Mouse (Mus musculus) c-Kit-negative CD71-positive TER-119-positive erythroid progenitor cells, embryonic 14.5 days (primary cell): ENCODE data around the gene Skint1.
"Not testable (repeated sequence)": the region's sequence is repeated elsewhere in the genome, so short reads cannot be mapped to it uniquely, and the experiment has no call there.

Source experiments
- DNase-seq: peaks from one replicate; pipeline ENCODE4 v3.0.0-alpha.2; 2013; ENCODE audit warnings: low read depth, low spot score

Skint1 gene

DNA sequence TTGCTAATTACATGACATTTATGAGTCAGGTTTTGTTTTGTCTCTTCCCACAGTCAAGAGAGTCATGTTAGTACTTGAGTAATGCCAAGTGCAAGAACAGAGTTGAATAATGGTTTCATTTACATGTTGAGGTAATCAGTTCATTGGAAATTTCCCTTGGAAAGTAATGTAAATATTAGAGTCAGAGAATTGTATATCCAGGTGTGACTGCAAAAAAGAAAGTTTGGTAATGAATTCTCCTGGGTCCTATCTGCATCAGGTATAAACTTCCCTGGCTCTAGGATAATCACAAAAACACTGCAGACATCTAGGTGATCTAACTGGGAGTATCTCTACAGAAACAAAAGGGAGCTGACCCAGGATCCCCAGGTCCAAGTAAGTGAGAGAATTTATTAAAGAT lies at the start of gene Skint1:
TSS of gene Skint1 (plus strand) at position 301 of the 400 bp plus-strand sequence.
- no peak for DNase-seq

DNA sequence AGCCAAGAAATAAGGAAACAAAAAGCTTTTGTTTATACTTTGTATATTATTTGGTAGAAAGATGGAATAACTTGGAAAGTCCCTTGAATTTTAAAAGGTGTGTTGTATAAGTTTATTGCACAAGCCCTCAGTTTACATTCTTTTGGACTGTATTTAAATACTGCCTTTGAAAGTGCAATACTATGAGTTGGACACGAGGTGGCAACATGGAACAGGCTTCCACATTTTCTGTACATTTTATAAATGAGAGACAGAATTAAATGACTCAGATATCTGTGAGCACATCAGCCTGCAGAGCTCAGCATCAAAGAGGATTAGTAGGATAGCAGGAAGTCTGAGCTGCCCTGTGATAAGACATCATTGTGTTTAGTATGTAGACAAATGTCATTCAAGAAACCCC lies 44.8 kb upstream of the Skint1 start:
- no peak for DNase-seq

DNA sequence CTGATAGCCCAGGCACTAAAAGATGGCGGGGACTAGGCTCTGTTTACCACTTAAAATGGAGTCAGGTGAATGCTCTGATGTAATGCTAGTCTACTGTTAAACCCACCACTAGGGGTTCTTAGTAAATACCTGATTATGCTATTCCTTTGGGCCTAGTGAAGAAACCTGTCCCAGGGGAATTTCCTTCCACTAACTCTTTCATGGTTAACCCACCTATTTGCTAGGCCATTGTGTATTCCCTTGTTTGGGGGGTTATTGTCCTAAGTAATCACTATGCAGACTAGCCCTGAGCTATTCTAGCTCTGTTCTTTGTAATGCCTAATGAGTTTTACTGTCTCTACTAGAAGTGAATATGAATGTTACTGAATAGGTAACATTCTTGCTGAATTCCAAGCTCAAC lies 42.8 kb upstream of the Skint1 start:
- not testable (repeated sequence) for DNase-seq

DNA sequence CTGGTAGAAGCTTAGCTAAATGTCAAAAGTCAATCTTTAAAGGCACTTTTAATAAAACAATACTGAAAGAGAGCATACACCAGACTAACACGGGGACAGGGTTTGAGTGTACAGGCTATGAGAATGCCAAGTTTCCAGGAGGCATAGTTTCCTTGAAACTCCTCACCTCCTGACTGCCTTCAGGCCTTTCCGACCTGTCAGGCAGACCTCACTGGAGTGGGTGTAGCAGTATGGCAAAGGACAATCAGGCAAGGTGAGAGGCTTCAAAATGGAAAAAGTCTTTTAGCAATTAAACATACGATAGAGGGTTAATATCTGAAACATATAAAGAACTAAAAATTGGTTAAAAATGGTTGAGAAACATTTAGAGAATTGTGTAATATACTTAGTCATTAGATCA lies 42.4 kb upstream of the Skint1 start:
- DNase-seq = no peak

DNA sequence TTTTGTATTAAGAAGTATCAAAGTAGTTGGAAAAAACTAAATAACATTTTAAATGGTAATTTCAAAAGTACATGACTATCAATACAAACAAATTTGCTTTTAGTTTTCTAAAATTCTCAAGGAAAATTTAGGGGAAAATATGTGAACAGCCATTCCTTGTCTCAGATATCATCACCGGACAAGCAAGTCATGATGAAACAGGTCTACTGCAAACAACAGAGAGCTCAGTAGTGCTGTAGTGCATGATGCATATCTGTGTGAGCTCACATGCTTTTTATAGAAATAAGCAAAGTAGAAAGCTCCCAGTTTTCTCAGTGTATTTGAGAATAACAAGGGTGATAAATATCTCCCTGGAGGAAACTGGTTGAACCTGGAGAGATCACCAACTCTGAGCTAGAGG lies 33.4 kb upstream of the Skint1 start, which contains the start of gene Skint7:
TSS of gene Skint7 (plus strand) at position 301 of the 400 bp plus-strand sequence.
- no peak for DNase-seq

DNA sequence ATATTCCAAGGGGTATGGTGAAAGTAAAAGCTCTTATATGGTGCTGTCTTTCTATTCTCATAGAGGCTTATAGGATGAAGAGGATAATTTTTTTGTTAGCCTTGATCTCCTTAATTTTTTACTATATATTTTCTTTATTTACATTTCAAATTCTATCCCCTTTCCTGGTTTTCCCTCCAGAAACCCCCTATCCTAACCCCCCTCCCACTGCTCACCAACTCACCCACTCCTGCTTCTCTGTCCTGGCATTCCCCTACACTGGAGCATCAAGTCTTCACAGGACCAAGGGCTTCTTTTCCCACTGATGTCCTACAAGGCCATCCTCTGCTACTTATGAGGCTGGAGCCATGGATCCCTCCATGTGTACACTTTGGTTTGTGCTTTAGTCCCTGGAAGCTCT lies 65.6 kb downstream of the Skint1 start, which contains the start of gene Skint4:
TSS of gene Skint4 (plus strand) at position 301 of the 400 bp plus-strand sequence.
- no peak for DNase-seq
